Mouse (Mus musculus): ENCODE results near the gene A930004D18Rik.

Gene A930004D18Rik

DNA sequence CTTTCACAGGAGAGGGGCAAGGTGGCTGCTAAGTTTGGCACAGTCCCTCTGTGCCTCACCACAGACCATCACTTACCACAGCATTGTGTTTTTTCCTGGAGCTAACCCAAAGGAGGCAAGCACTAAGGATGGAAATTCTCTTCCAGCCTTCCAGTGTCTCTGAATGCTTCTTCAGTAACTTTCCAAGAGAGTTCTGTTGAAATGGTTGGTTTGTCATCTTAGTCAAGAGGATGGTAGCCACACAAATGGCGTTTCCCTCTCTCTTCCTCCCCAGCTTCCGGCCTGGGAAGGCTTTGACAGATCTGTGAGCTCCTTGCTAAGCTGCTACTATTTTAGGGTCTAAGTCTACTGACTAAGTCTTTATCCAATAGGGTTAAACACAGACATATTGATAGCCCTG lies at the start of gene A930004D18Rik:
Gene A930004D18Rik (minus strand): TSS at position 247 of the 400 bp plus-strand sequence.
- peaks cover 80% of the 10 kb centered on the region for H3K27me3 ChIP-seq (ENCODE audit: insufficient read depth, low read length)

DNA sequence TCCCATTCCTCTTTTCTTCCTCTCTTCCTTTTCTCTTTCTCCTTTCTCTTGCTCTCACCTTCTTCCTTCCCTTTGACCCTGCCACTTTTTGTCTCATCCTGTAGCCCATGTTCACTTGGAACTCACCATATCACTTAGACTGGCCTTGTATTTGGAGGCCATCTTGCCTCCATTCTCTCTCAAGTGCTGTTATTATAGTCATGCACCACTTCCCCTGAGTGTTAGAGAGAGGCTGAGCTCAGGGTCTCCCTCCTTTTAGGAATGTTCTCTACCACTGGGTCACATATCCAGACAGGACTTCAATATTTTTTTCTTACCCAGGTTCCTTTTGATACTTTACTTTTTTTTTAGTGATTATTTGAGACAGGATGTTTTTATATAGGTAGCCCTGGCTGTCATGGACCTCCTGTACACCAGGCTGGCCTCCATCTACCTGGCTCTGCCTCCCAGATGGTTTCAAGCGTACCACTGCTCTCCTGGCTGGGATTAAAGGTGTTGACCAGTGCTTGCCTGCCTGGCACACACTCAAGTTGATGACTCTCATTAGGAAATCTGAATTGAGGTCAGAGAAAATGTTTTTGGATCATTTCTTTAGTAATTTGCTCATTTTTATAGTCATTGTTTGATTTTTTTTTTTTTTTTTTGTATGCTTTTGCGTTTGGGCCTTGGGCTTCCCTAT lies 42.8 kb upstream of the A930004D18Rik start:
- TF ChIP-seq NANOG (IDR thresholded peaks at IDR 0.05; ENCODE audit: borderline replicate concordance, low read length) (no peak), CTCF (conservative IDR thresholded peaks at IDR 0.05; ENCODE audit: low read length) (no peak), POU5F1 (IDR thresholded peaks at IDR 0.05; ENCODE audit: borderline replicate concordance, low read length) (no peak)
- Histone ChIP-seq H3K9me3 (ENCODE audit: low read length) (no peaks in the 10 kb centered on the region), H3K27me3 (ENCODE audit: insufficient read depth, low read length) (no peaks in the 10 kb centered on the region), H3K4me3 (replicated peaks; ENCODE audit: low read length) (no peak overlapping the region), H3K36me3 (ENCODE audit: insufficient read depth, low read length) (peaks cover 84% of the 10 kb centered on the region), H3K4me1 (replicated peaks; ENCODE audit: low read depth, low read length) (peaks cover 6% of the 10 kb centered on the region; the same call in 1 of the 2 replicates)

More for the DNA sequence above, at the start of gene A930004D18Rik:
- TF ChIP-seq POU5F1 (IDR thresholded peaks at IDR 0.05; ENCODE audit: borderline replicate concordance, low read length) = no peak
- TF ChIP-seq CTCF (conservative IDR thresholded peaks at IDR 0.05; ENCODE audit: low read length) = no peak
- TF ChIP-seq NANOG (IDR thresholded peaks at IDR 0.05; ENCODE audit: borderline replicate concordance, low read length) = no peak
- peaks cover 53% of the 10 kb centered on the region for H3K4me1 ChIP-seq (replicated peaks; ENCODE audit: low read depth, low read length)
- H3K9me3 ChIP-seq (ENCODE audit: low read length) = no peaks in the 10 kb centered on the region
- H3K36me3 ChIP-seq (ENCODE audit: insufficient read depth, low read length) = no peaks in the 10 kb centered on the region
- H3K4me3 ChIP-seq (replicated peaks; ENCODE audit: low read length) = no peak within 1 kb of the TSS

DNA sequence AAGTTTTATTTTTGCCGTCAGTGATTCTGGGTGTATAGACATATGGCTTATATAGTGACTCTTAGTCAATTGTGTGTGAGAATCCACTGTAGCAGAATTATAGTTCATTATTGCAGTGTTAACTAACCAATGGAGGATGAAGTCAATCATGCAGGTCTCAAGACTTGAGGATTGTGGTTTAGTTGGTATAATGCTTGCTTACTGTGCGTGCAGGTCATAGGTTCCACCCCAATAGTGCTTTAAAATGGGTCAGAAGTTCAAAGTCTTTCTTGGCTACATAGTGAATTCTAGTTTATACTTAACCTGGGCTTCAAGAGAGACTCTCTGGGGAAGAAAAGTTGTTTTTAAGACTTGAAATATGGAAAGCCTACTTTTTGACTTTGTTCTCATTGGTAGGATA lies 34.4 kb upstream of the A930004D18Rik start:
- no peaks in the 10 kb centered on the region for H3K9me3 ChIP-seq (ENCODE audit: low read length)
- H3K4me1 ChIP-seq (replicated peaks; ENCODE audit: low read depth, low read length) = peaks cover 14% of the 10 kb centered on the region
- H3K27me3 ChIP-seq (ENCODE audit: insufficient read depth, low read length) = no peaks in the 10 kb centered on the region
- no peak overlapping the region for H3K4me3 ChIP-seq (replicated peaks; ENCODE audit: low read length)
- TF ChIP-seq POU5F1 (IDR thresholded peaks at IDR 0.05; ENCODE audit: borderline replicate concordance, low read length) (no peak), NANOG (IDR thresholded peaks at IDR 0.05; ENCODE audit: borderline replicate concordance, low read length) (no peak), CTCF (conservative IDR thresholded peaks at IDR 0.05; ENCODE audit: low read length) (no peak)
- peaks cover 77% of the 10 kb centered on the region for H3K36me3 ChIP-seq (ENCODE audit: insufficient read depth, low read length)

DNA sequence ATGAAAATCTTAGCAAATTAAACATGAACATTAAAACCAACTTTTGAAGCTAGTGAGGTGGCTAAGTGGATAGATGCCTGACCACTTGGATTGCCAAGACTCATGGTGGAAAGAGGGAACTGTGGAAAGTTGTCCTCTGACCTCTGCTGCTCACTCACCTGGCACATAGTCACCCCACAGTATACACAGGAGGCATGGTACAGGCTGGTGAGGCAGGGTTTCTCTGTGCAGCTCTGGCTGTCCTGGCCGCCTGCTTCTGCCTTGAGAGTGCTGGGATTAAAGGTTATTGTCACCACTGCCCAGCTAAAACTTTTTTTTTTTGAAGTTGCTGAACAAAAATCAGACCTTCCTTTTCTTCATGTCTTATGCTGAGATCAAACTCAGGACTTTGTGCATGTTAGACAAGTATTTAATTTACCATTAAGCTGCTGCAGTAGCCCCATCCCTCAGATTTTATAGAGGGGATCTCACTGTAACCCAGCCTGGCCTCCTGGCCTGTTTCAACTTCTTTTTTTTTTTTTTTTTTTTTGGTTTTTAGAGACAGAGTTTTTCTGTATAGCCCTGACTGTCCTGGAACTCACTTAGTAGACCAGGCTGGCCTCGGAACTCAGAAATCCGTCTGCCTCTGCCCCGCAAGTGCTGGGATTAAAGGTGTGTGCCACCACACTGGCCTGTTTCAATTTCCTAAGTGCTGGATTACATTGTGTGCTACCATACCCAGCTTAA lies 30.7 kb upstream of the A930004D18Rik start:
- Histone ChIP-seq H3K4me3 (replicated peaks; ENCODE audit: low read length) (no peak overlapping the region), H3K36me3 (ENCODE audit: insufficient read depth, low read length) (peaks cover 52% of the 10 kb centered on the region), H3K27me3 (ENCODE audit: insufficient read depth, low read length) (no peaks in the 10 kb centered on the region), H3K9me3 (ENCODE audit: low read length) (no peaks in the 10 kb centered on the region), H3K4me1 (replicated peaks; ENCODE audit: low read depth, low read length) (peaks cover 33% of the 10 kb centered on the region)
- no peak for TF ChIP-seq CTCF (conservative IDR thresholded peaks at IDR 0.05; ENCODE audit: low read length)
- TF ChIP-seq POU5F1 (IDR thresholded peaks at IDR 0.05; ENCODE audit: borderline replicate concordance, low read length) = no peak
- no peak for TF ChIP-seq NANOG (IDR thresholded peaks at IDR 0.05; ENCODE audit: borderline replicate concordance, low read length)

DNA sequence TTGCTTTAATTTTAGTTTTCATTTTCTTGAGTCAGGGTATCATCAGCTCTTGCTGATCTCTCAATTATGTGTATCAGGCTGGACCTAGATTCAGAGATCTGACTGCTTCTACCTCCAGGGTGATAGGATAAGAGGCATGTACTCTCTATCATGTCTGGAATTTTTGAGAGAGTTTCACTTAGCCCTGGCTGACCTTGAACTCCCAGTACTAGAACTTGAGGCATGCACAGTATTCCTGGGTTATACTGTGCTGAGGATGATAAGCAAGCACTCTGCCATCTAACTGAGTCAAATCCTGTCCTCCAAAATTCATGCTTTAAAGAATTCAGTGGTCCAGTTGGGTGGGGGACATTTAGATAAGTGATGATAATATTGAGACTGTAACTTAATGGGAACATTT lies 28.9 kb upstream of the A930004D18Rik start:
- Histone ChIP-seq H3K4me1 (replicated peaks; ENCODE audit: low read depth, low read length) (peaks cover 43% of the 10 kb centered on the region), H3K4me3 (replicated peaks; ENCODE audit: low read length) (peak overlapping the region; percentile 89), H3K9me3 (ENCODE audit: low read length) (no peaks in the 10 kb centered on the region), H3K27me3 (ENCODE audit: insufficient read depth, low read length) (no peaks in the 10 kb centered on the region), H3K36me3 (ENCODE audit: insufficient read depth, low read length) (peaks cover 34% of the 10 kb centered on the region)
- TF ChIP-seq CTCF (conservative IDR thresholded peaks at IDR 0.05; ENCODE audit: low read length) (no peak), POU5F1 (IDR thresholded peaks at IDR 0.05; ENCODE audit: borderline replicate concordance, low read length) (no peak), NANOG (IDR thresholded peaks at IDR 0.05; ENCODE audit: borderline replicate concordance, low read length) (no peak)

DNA sequence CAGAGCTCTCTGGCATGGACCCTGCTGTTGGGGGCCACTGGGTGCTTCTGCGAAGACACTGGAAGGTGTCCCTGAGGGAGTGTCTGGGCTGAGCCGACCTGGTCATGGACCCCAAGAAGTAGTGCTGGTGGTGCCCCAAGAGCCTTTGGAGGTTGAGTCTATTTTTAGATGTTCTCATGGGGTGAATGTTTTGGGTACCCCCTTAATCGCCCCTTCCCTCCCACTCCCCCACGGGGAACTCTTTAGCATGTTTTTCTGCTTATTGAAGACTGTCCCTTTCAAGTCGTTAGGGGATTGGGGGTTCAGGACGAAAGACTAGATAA lies 28.1 kb upstream of the A930004D18Rik start:
- Histone ChIP-seq H3K36me3 (ENCODE audit: insufficient read depth, low read length) (peaks cover 26% of the 10 kb centered on the region), H3K9me3 (ENCODE audit: low read length) (no peaks in the 10 kb centered on the region), H3K4me3 (replicated peaks; ENCODE audit: low read length) (peak overlapping the region; percentile 89), H3K27me3 (ENCODE audit: insufficient read depth, low read length) (no peaks in the 10 kb centered on the region), H3K4me1 (replicated peaks; ENCODE audit: low read depth, low read length) (peaks cover 43% of the 10 kb centered on the region)
- TF ChIP-seq CTCF (conservative IDR thresholded peaks at IDR 0.05; ENCODE audit: low read length) = no peak
- no peak for TF ChIP-seq NANOG (IDR thresholded peaks at IDR 0.05; ENCODE audit: borderline replicate concordance, low read length)
- no peak for TF ChIP-seq POU5F1 (IDR thresholded peaks at IDR 0.05; ENCODE audit: borderline replicate concordance, low read length)

DNA sequence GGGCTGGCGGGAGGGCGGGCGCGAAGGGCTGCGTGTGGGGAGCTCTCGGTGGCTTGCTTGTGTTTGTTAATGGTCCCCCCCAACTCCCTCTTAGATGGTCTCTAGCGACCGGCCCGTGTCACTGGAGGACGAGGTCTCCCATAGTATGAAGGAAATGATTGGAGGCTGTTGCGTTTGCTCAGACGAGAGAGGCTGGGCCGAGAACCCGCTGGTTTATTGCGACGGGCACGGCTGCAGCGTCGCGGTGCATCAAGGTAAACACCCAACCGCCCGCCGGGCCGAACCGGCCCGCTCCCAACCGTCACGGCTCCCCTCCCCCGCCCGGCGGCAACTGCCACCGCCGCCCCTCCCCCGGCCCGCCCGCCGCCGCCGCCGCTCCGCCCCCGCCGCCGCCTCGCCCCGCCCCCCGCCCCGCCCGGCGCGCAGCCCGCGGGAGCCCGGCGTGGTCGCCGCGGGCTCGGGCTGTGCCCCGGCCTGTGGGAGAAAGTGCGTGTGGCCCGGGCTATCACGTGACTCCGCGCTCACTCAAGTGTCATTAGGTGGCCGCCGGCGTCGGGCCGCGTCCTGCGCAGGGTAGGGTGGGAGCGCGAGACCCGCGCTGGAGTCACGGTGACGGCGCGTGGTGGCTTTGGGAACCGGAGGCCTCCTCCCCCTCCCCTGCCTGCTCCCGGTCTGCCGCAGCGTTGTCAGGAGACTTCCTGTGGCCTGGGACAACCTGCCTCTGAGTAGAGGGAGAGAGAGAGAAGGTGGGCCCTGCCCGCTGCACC lies 27.6 kb upstream of the A930004D18Rik start:
- Histone ChIP-seq H3K27me3 (ENCODE audit: insufficient read depth, low read length) (no peaks in the 10 kb centered on the region), H3K4me3 (replicated peaks; ENCODE audit: low read length) (peak overlapping the region; percentile 89), H3K4me1 (replicated peaks; ENCODE audit: low read depth, low read length) (peaks cover 43% of the 10 kb centered on the region), H3K36me3 (ENCODE audit: insufficient read depth, low read length) (peaks cover 25% of the 10 kb centered on the region), H3K9me3 (ENCODE audit: low read length) (no peaks in the 10 kb centered on the region)
- TF ChIP-seq NANOG (IDR thresholded peaks at IDR 0.05; ENCODE audit: borderline replicate concordance, low read length) = no peak
- no peak for TF ChIP-seq POU5F1 (IDR thresholded peaks at IDR 0.05; ENCODE audit: borderline replicate concordance, low read length)
- no peak for TF ChIP-seq CTCF (conservative IDR thresholded peaks at IDR 0.05; ENCODE audit: low read length)

DNA sequence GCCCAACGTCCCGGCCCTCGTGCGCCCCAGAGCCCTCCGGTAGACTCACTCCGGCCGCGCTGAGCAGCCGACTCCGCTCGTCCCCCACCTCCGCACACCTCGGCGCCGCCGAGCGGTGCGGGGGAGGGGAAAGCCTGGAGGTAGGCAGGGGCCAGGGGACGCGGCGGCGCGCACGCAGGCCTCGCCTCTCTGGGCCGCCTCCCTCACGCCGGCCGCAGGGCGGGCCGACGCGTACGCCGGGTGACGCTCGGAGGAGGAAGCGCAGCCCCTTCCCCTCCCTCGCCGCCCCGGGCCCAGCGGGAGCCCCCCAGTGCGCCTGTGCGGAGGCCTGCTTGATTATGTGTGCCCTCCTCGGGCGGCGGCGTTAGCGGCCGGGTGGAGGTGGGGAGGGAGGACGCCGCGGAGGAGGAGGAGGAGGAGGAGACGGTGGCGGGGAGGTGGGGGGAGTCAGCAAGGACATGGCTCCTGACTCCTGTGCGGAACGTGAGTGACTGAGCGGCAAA lies 26.9 kb upstream of the A930004D18Rik start:
- TF ChIP-seq POU5F1 (IDR thresholded peaks at IDR 0.05; ENCODE audit: borderline replicate concordance, low read length) (no peak), NANOG (IDR thresholded peaks at IDR 0.05; ENCODE audit: borderline replicate concordance, low read length) (no peak), CTCF (conservative IDR thresholded peaks at IDR 0.05; ENCODE audit: low read length) (no peak)
- Histone ChIP-seq H3K9me3 (ENCODE audit: low read length) (no peaks in the 10 kb centered on the region), H3K36me3 (ENCODE audit: insufficient read depth, low read length) (peaks cover 19% of the 10 kb centered on the region), H3K4me3 (replicated peaks; ENCODE audit: low read length) (peak overlapping the region; percentile 89), H3K4me1 (replicated peaks; ENCODE audit: low read depth, low read length) (peaks cover 43% of the 10 kb centered on the region), H3K27me3 (ENCODE audit: insufficient read depth, low read length) (no peaks in the 10 kb centered on the region)
